ENCODE assay signal across 8 mouse cellular contexts in the genomic region with DNA sequence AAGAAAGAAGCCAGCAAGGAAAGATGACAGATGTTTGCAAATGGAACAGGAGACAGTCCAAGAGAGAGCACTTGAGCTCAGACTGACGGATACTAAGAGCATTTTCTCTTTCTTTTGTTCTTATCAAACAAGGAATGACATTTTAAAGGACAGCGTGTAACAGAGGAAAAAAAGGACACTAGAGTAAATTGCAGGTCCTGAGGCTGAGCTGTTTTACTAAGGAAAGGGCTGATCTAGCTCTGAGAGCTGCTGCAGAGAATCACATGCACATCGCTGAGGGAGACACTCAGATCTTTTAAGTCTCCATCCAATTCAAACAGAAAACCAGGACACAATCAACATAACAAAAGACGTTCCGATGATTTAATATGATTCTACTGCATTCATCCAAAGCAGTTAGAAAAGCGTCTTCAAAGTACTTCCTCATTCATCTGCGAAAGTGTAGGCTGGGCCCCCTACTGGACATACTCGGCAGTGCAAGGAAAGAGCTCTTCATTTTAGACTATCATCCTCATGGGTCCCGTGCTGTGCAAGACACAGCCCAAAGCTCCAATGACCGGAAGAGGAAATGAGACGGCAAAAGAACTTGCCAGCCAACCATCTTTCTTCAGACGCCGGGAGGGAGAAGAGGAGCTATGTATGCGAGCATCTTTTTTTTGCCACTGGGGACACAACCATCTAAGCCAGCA.
DNase-seq lines count a peak whose midpoint lies in the region; ATAC-seq and TF ChIP-seq lines count a peak whose summit lies in the region.

No protein-coding gene starts in this region.

- peak overlapping the region; percentile 44 for H3K4me2 ChIP-seq in midbrain, embryonic 16.5 days (ENCODE audit: low read length)

- peak; percentile 76 for TF ChIP-seq CTCF in cortical plate, adult 2 months (IDR thresholded peaks at IDR 0.05; ENCODE audit: extremely low read depth, insufficient read depth, low read length)
- TF ChIP-seq CTCF in kidney, adult 2 months (conservative IDR thresholded peaks at IDR 0.05; ENCODE audit: insufficient read depth, insufficient read length, low read depth, low read length): peak; percentile 61
- TF ChIP-seq CTCF in testis, adult 2 months (IDR thresholded peaks at IDR 0.05; ENCODE audit: control insufficient read depth, insufficient read depth, insufficient replicate concordance, low read depth, low read length): peak; percentile 55; the same call in 1 of the 2 replicates

- no peaks in the 10 kb centered on the region for H3K27me3 ChIP-seq in kidney, adult 2 months (replicated peaks; ENCODE audit: control insufficient read depth, insufficient read depth, low read length)
- no peaks in the 10 kb centered on the region for H3K27me3 ChIP-seq in limb, embryonic 10.5 days (ENCODE audit: low read depth, poor library complexity, severe bottlenecking)
- no peaks in the 10 kb centered on the region for H3K27me3 ChIP-seq in midbrain, embryonic 16.5 days (ENCODE audit: control insufficient read depth, insufficient read depth, low read depth, low read length)
- no peaks in the 10 kb centered on the region for H3K27me3 ChIP-seq in testis, adult 2 months (ENCODE audit: control insufficient read depth, insufficient read depth, low read length)

- H3K4me1 ChIP-seq in cortical plate, adult 2 months (ENCODE audit: control insufficient read depth, insufficient read depth, low read length): no peaks in the 10 kb centered on the region
- no peaks in the 10 kb centered on the region for H3K4me1 ChIP-seq in kidney, adult 2 months (ENCODE audit: control insufficient read depth, insufficient read depth, low read length)
- no peaks in the 10 kb centered on the region for H3K4me1 ChIP-seq in limb, embryonic 10.5 days
- H3K4me1 ChIP-seq in midbrain, embryonic 16.5 days (ENCODE audit: control insufficient read depth, insufficient read depth, low read length): no peaks in the 10 kb centered on the region; the same call in 1 of the 2 replicates
- H3K4me1 ChIP-seq in testis, adult 2 months (ENCODE audit: control insufficient read depth, insufficient read depth, low read length): no peaks in the 10 kb centered on the region

- 31% methylated on average over 14 of the region's 14 CpGs for WGBS in kidney, adult 2 months
- 43% methylated on average over 14 of the region's 14 CpGs for WGBS in limb, embryonic 10.5 days
- 23% methylated on average over 14 of the region's 14 CpGs for WGBS in midbrain, embryonic 16.5 days

- H3K36me3 ChIP-seq in kidney, adult 2 months (ENCODE audit: control insufficient read depth, insufficient read depth, low read length): no peaks in the 10 kb centered on the region
- H3K36me3 ChIP-seq in limb, embryonic 10.5 days: no peaks in the 10 kb centered on the region
- H3K36me3 ChIP-seq in midbrain, embryonic 16.5 days (ENCODE audit: control insufficient read depth, insufficient read depth, low read length): no peaks in the 10 kb centered on the region
- H3K36me3 ChIP-seq in testis, adult 2 months (ENCODE audit: control insufficient read depth, insufficient read depth, low read length): no peaks in the 10 kb centered on the region

- H3K27ac ChIP-seq in cortical plate, adult 2 months (ENCODE audit: insufficient read depth, low read length): no peak overlapping the region
- H3K27ac ChIP-seq in kidney, adult 2 months (ENCODE audit: insufficient read depth, low read depth, low read length): no peak overlapping the region
- no peak overlapping the region for H3K27ac ChIP-seq in limb, embryonic 10.5 days
- H3K27ac ChIP-seq in midbrain, embryonic 16.5 days (ENCODE audit: low read length): peak overlapping the region; percentile 46; the same call in 1 of the 2 replicates
- H3K27ac ChIP-seq in testis, adult 2 months (ENCODE audit: control insufficient read depth, insufficient read depth, low read depth, low read length): no peak overlapping the region

- ATAC-seq in granulocyte monocyte progenitor cell, adult 5-6 weeks (replicated peaks; ENCODE audit: poor library complexity, severe bottlenecking): peak; percentile 99
- peak; percentile 76 for ATAC-seq in midbrain, embryonic 16.5 days

- TF ChIP-seq POLR2A in cortical plate, adult 2 months (IDR thresholded peaks at IDR 0.05; ENCODE audit: extremely low read depth, insufficient read depth, low read length): no peak
- no peak for TF ChIP-seq POLR2A in kidney, adult 2 months (IDR thresholded peaks at IDR 0.05; ENCODE audit: low read depth, low read length)
- TF ChIP-seq POLR2A in testis, adult 2 months (IDR thresholded peaks at IDR 0.05; ENCODE audit: control insufficient read depth, low read depth, low read length): no peak

- no peak overlapping the region for H3K9ac ChIP-seq in midbrain, embryonic 16.5 days (ENCODE audit: low read depth, low read length)

- H3K9me3 ChIP-seq in limb, embryonic 10.5 days (replicated peaks): no peaks in the 10 kb centered on the region
- H3K9me3 ChIP-seq in midbrain, embryonic 16.5 days (replicated peaks; ENCODE audit: control insufficient read depth, low read length, poor library complexity, severe bottlenecking): no peaks in the 10 kb centered on the region

- H3K4me3 ChIP-seq in cortical plate, adult 2 months (ENCODE audit: insufficient read depth, low read length): no peak overlapping the region
- H3K4me3 ChIP-seq in kidney, adult 2 months (ENCODE audit: insufficient read depth, low read depth, low read length): no peak overlapping the region
- H3K4me3 ChIP-seq in limb, embryonic 10.5 days: no peak overlapping the region
- peak overlapping the region; percentile 16 for H3K4me3 ChIP-seq in midbrain, embryonic 16.5 days (ENCODE audit: low read depth, low read length)
- no peak overlapping the region for H3K4me3 ChIP-seq in testis, adult 2 months (ENCODE audit: control insufficient read depth, low read depth, low read length)

- DNase-seq in thymus, postnatal 0 days (ENCODE audit: low spot score): peak; percentile 39
- DNase-seq in thymus, adult 18-20 months: no peak
- DNase-seq in kidney, adult 2 months: peak; percentile 40
- peak; percentile 77 for DNase-seq in limb, embryonic 10.5 days (ENCODE audit: low spot score)

Comparison
In these comparisons a context has a peak if more than half of its experiments do, and no peak if none do; other contexts are left out.
1. DNase-seq: peak in thymus, postnatal 0 days (single experiment), kidney, adult 2 months (single experiment) and limb, embryonic 10.5 days (single experiment); none in thymus, adult 18-20 months (0 of 2).
2. Peak in every context shown above with its lines, with median percentiles within 50 percentile points of each other: CTCF ChIP-seq.